Mouse (Mus musculus): ENCODE data around the gene Xxylt1. TPM values are rescaled to one million over a fixed set of nuclear protein-coding genes. Genes with fewer than 3 reads are reported as not detected.

Xxylt1 gene
- polyA plus RNA-seq, 1 experiment: 22.4 TPM

DNA sequence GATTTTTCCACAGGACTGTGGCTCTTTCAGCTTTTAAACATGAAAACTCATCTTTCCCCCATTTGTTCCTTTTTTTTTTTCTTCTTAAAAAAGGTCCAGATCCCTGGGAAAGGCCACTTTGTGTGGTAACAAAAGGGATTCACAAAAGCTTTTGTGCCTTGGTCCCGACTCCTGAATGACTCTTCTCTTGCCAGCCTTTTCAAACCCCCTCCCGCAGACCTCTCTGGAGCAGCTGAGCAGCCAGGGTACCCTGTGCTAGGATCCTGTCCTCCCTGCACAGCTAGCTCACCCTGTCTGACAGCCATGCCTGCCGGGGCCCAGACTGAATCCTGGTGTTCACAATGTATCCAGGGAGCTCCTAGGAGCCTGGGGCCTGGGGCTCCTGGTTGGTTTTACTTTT lies 47.2 kb downstream of the Xxylt1 start:
- H3K27me3 ChIP-seq (ENCODE audit: control insufficient read depth, insufficient read depth, low read length): no peaks in the 10 kb centered on the region
- no peaks in the 10 kb centered on the region for H3K4me1 ChIP-seq (ENCODE audit: control insufficient read depth, insufficient read depth, low read length)
- TF ChIP-seq CTCF (IDR thresholded peaks at IDR 0.05; ENCODE audit: borderline replicate concordance, insufficient read depth, low read depth, low read length) (no peak), POLR2A (IDR thresholded peaks at IDR 0.05; ENCODE audit: borderline replicate concordance, insufficient read depth, low read length) (no peak)
- no peak overlapping the region for H3K4me3 ChIP-seq (replicated peaks; ENCODE audit: insufficient read depth, low read depth, low read length)
- WGBS: 65% methylated on average over 3 of the region's 3 CpGs
- H3K27ac ChIP-seq (ENCODE audit: insufficient read depth, low read length): peak overlapping the region; percentile 49; the same call in 1 of the 2 replicates
- no peak for DNase-seq

DNA sequence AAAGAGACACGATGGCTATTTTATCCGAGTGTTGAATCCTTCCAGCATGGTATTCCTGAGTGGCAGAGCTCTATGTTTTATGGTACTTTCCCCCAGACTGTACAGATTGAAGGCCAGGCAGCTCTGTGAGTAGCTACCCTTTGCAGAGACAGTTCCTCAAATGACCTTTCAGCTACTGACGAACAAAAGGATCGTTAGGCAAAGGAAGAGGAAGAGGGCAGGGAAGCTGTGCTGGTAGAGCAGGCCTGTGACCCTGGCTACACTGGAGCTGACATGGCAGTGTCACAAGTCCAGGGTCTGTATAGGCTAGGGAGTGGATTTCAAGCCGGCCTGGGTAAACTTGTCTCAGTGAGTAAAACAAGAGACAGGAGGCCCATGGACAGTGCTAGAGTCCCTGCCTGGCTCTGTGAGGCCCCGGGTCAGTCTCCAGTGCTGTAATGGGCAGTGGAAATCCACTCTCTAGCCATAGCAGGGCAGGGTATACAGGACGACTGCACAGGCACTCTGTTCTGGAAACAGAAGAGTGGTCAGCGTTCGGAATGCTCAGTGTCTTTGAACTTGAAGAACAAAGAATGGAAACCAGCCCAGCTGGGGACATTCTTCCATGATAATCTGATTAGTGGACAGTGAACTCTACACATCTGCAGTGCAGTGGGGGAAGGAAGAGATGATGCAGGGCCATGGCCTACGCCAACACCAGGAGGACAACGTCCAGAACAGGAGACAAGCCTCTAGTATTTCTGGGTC lies 51.3 kb downstream of the Xxylt1 start:
- Histone ChIP-seq H3K4me1 (ENCODE audit: control insufficient read depth, insufficient read depth, low read length) (no peaks in the 10 kb centered on the region), H3K27me3 (ENCODE audit: control insufficient read depth, insufficient read depth, low read length) (no peaks in the 10 kb centered on the region), H3K27ac (ENCODE audit: insufficient read depth, low read length) (no peak overlapping the region), H3K4me3 (replicated peaks; ENCODE audit: insufficient read depth, low read depth, low read length) (no peak overlapping the region)
- WGBS: 74% methylated on average over 11 of the region's 11 CpGs
- TF ChIP-seq CTCF (IDR thresholded peaks at IDR 0.05; ENCODE audit: borderline replicate concordance, insufficient read depth, low read depth, low read length) (no peak), POLR2A (IDR thresholded peaks at IDR 0.05; ENCODE audit: borderline replicate concordance, insufficient read depth, low read length) (no peak)
- no peak for DNase-seq

DNA sequence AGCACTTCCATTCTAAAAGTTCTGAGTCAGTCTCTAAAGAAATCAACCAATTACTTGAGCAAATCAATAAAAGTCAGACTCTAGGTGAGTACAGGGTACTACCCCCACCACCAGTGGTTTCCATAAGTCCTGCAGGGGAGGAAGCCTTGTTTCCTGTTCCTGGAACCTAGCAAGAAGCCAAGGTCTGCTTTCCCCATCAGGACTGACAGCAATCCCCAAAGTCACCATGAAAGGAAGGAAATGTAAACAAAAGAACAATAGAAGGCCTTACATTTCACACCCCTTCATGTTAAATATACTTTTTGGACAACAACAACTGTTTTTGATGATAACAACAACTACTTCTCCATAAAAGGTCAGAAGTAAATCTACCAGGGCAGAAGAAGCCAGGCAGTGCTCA lies 53.6 kb downstream of the Xxylt1 start:
- Histone ChIP-seq H3K4me1 (ENCODE audit: control insufficient read depth, insufficient read depth, low read length) (no peaks in the 10 kb centered on the region), H3K27me3 (ENCODE audit: control insufficient read depth, insufficient read depth, low read length) (no peaks in the 10 kb centered on the region), H3K4me3 (replicated peaks; ENCODE audit: insufficient read depth, low read depth, low read length) (no peak overlapping the region), H3K27ac (ENCODE audit: insufficient read depth, low read length) (no peak overlapping the region)
- DNase-seq: no peak
- TF ChIP-seq CTCF (IDR thresholded peaks at IDR 0.05; ENCODE audit: borderline replicate concordance, insufficient read depth, low read depth, low read length) (no peak), POLR2A (IDR thresholded peaks at IDR 0.05; ENCODE audit: borderline replicate concordance, insufficient read depth, low read length) (no peak)

DNA sequence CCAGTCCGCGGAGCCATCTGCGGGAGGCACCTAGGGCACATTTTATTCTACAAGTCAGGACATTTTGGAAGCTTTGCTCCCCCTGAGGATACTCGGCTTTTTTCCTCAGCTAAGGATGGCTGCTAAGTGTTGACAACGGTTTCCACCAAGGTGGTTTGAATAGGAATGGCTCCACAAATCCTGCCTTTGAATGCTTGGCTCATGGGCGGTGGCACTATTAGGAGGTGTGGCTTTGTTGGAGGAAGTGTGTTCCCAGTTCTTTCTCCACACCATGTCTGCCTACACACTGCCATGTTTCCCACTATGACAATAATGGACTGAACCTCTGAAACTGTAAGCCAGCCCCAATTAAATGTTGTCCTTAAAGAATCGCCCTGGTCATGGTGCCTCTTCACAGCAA lies 55.7 kb downstream of the Xxylt1 start:
- no peak for DNase-seq
- 96% methylated on average over 7 of the region's 7 CpGs for WGBS
- Histone ChIP-seq H3K27ac (ENCODE audit: insufficient read depth, low read length) (no peak overlapping the region), H3K4me3 (replicated peaks; ENCODE audit: insufficient read depth, low read depth, low read length) (no peak overlapping the region), H3K4me1 (ENCODE audit: control insufficient read depth, insufficient read depth, low read length) (peaks cover 6% of the 10 kb centered on the region), H3K27me3 (ENCODE audit: control insufficient read depth, insufficient read depth, low read length) (no peaks in the 10 kb centered on the region)
- TF ChIP-seq POLR2A (IDR thresholded peaks at IDR 0.05; ENCODE audit: borderline replicate concordance, insufficient read depth, low read length): no peak
- TF ChIP-seq CTCF (IDR thresholded peaks at IDR 0.05; ENCODE audit: borderline replicate concordance, insufficient read depth, low read depth, low read length): no peak

DNA sequence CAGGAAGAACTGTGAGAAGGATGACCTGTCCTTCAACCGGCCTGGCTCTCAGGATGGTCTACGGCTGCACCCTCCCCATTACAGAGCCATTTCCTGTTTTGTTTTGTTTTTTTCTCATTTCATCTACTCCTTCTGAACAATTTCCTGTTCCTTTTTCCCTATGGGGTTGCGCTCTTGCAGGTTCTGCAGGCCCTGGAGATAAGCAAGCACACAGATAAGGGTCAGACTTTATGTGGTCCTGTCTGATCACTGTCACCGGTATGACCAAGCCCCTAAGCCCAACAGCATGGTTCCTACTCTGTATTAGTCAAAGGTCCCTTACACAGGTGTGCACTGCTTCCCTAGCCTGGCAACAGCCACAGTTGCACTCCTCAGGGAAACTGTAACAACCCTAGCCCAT lies 56.2 kb downstream of the Xxylt1 start:
- H3K27ac ChIP-seq (ENCODE audit: insufficient read depth, low read length): no peak overlapping the region
- WGBS: 96% methylated on average over 4 of the region's 4 CpGs
- DNase-seq: no peak
- TF ChIP-seq POLR2A (IDR thresholded peaks at IDR 0.05; ENCODE audit: borderline replicate concordance, insufficient read depth, low read length) (no peak), CTCF (IDR thresholded peaks at IDR 0.05; ENCODE audit: borderline replicate concordance, insufficient read depth, low read depth, low read length) (no peak)
- H3K4me3 ChIP-seq (replicated peaks; ENCODE audit: insufficient read depth, low read depth, low read length): no peak overlapping the region
- H3K27me3 ChIP-seq (ENCODE audit: control insufficient read depth, insufficient read depth, low read length): no peaks in the 10 kb centered on the region
- H3K4me1 ChIP-seq (ENCODE audit: control insufficient read depth, insufficient read depth, low read length): peaks cover 7% of the 10 kb centered on the region

DNA sequence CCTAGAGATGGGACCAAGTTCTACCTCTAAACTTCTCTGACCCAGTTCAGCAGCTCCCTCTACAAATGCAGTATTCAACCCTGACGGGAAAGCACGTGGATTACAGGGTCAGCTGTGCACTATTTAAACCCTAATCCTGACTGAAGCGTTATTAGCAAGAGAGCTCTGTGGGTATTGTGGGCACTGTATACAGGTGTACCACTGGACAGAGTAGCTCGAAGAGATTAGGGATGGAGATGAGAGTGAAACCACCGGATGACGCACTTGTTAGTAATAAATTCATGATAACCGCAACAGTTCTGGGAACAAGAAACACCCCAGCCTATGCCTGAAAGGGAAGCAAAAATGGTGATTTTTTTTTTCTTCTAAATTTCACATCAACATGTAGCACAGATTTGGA lies 57.0 kb downstream of the Xxylt1 start:
- Histone ChIP-seq H3K27ac (ENCODE audit: insufficient read depth, low read length) (no peak overlapping the region), H3K4me1 (ENCODE audit: control insufficient read depth, insufficient read depth, low read length) (peaks cover 11% of the 10 kb centered on the region), H3K4me3 (replicated peaks; ENCODE audit: insufficient read depth, low read depth, low read length) (no peak overlapping the region), H3K27me3 (ENCODE audit: control insufficient read depth, insufficient read depth, low read length) (no peaks in the 10 kb centered on the region)
- TF ChIP-seq POLR2A (IDR thresholded peaks at IDR 0.05; ENCODE audit: borderline replicate concordance, insufficient read depth, low read length) (no peak), CTCF (IDR thresholded peaks at IDR 0.05; ENCODE audit: borderline replicate concordance, insufficient read depth, low read depth, low read length) (no peak)
- 85% methylated on average over 7 of the region's 7 CpGs for WGBS
- no peak for DNase-seq

DNA sequence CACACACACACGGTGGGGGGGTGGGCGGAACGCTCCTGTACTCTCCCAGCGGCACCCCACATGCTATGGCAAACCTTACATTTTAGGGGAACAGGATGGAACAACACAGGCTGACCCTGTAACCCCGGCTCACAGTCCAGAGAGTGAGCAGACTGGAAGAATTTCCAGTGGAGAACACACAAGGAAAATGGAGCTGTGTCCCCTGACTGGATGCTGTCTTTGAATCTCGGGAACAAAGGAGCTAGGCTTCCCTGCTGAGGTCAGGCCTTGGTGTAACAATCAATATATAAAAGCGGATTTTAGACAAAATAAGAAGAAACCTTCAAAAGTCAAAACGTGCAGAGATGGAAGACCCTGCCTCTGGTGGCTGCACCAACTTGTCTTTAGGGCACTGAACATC lies 57.4 kb downstream of the Xxylt1 start:
- H3K4me3 ChIP-seq (replicated peaks; ENCODE audit: insufficient read depth, low read depth, low read length): no peak overlapping the region
- no peaks in the 10 kb centered on the region for H3K27me3 ChIP-seq (ENCODE audit: control insufficient read depth, insufficient read depth, low read length)
- TF ChIP-seq POLR2A (IDR thresholded peaks at IDR 0.05; ENCODE audit: borderline replicate concordance, insufficient read depth, low read length) (no peak), CTCF (IDR thresholded peaks at IDR 0.05; ENCODE audit: borderline replicate concordance, insufficient read depth, low read depth, low read length) (no peak)
- peaks cover 14% of the 10 kb centered on the region for H3K4me1 ChIP-seq (ENCODE audit: control insufficient read depth, insufficient read depth, low read length)
- H3K27ac ChIP-seq (ENCODE audit: insufficient read depth, low read length): no peak overlapping the region
- no peak for DNase-seq
- WGBS: 76% methylated on average over 8 of the region's 8 CpGs

DNA sequence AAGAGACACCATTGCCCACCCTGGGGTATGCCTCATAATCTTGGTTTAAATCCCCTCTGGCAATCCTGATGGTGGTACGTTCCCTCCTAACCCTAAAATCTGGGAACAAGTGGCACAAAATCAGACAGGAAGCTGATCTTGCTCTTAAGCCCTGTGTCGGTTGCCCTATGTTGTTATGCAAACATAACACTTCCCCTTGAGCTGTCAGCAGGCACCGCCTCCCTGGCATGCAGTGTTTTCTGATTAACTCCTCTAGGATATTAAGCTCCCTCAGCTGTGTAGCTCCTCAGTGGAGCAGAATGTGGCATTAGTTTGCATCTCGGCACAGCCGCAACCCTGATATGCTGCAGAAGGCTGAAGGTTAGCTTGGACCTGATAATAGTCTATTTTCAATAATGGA lies 58.9 kb downstream of the Xxylt1 start:
- H3K27ac ChIP-seq (ENCODE audit: insufficient read depth, low read length): no peak overlapping the region
- DNase-seq: no peak
- no peaks in the 10 kb centered on the region for H3K27me3 ChIP-seq (ENCODE audit: control insufficient read depth, insufficient read depth, low read length)
- 73% methylated on average over 5 of the region's 5 CpGs for WGBS
- H3K4me1 ChIP-seq (ENCODE audit: control insufficient read depth, insufficient read depth, low read length): peaks cover 17% of the 10 kb centered on the region
- no peak overlapping the region for H3K4me3 ChIP-seq (replicated peaks; ENCODE audit: insufficient read depth, low read depth, low read length)
- TF ChIP-seq POLR2A (IDR thresholded peaks at IDR 0.05; ENCODE audit: borderline replicate concordance, insufficient read depth, low read length) (no peak), CTCF (IDR thresholded peaks at IDR 0.05; ENCODE audit: borderline replicate concordance, insufficient read depth, low read depth, low read length) (no peak)
